Mouse (Mus musculus): ENCODE data around the gene Disp1. TPM values are rescaled to one million over a fixed set of nuclear protein-coding genes. Genes with fewer than 3 reads are reported as not detected.

Gene Disp1
- polyA plus RNA-seq (2012; rRNA removed), result 7.8 and 9.6 TPM in 2 replicates

GRCm38 (mm10) chr1:183220796-183221718 lies at the start of gene Disp1:
Disp1 (minus strand) TSS chr1:183221522.

Other genes starting within 250 kb of the Disp1 start
- gene Aida, start 75.1 kb upstream of the Disp1 start, polyA plus RNA-seq (2012; rRNA removed), result 109 TPM in 2 replicates
- gene Brox, start 75.7 kb upstream of the Disp1 start, polyA plus RNA-seq (2012; rRNA removed), result 90.8 and 92.1 TPM in 2 replicates
- 102 and 109 TPM in 2 replicates for gene Mia3, start 148.0 kb upstream of the Disp1 start, polyA plus RNA-seq (2012; rRNA removed)
- gene Taf1a, start 167.5 kb upstream of the Disp1 start, polyA plus RNA-seq (2012; rRNA removed), result 26.4 and 27.8 TPM in 2 replicates
- gene Hhipl2, start 196.7 kb upstream of the Disp1 start, polyA plus RNA-seq (2012; rRNA removed), result 0.82 and 1.2 TPM in 2 replicates

All from central nervous system, embryonic 18 days (tissue).